Mouse (Mus musculus) gastrocnemius, adult 2 months (tissue): ENCODE measurements around the gene Mrpl53. TPM values are rescaled to one million over a fixed set of nuclear protein-coding genes. Genes with fewer than 3 reads are reported as not detected.
A peak's percentile ranks its signal among the peaks of the same experiment; 100 is the strongest.

Source experiments
- DNase-seq: peaks from one replicate; pipeline ENCODE4 v3.0.0; 2022
- H3K27ac ChIP-seq: fragments of 200-600 bp; 2 replicates; pipeline ENCODE4 v1.8.1; 2022; ENCODE audit warnings: mild to moderate bottlenecking
- H3K4me3 ChIP-seq: fragments of 200-600 bp; 2 replicates; pipeline ENCODE4 v1.8.1; 2022; ENCODE audit warnings: mild to moderate bottlenecking, moderate library complexity
- CTCF ChIP-seq: fragments of 200-600 bp; IDR thresholded peaks from 2 replicates; pipeline ENCODE4 v1.8.1; 2022; ENCODE audit warnings: antibody characterized with exemption, mild to moderate bottlenecking, moderate library complexity
- intact Hi-C: fragments of 180-260 bp; cut with DNase I; formaldehyde crosslinking; loops from one replicate; pipeline ENCODE4 v1.15.1; 2025
- total RNA-seq, 2 experiments: library from RNA; stranded (reverse); gene quantifications; 2 replicates each; pipeline ENCODE4 v1.2.3; 2021

Gene Mrpl53
- total RNA-seq, 2 experiments from 2014 or later: 94.7 to 121 TPM

DNA sequence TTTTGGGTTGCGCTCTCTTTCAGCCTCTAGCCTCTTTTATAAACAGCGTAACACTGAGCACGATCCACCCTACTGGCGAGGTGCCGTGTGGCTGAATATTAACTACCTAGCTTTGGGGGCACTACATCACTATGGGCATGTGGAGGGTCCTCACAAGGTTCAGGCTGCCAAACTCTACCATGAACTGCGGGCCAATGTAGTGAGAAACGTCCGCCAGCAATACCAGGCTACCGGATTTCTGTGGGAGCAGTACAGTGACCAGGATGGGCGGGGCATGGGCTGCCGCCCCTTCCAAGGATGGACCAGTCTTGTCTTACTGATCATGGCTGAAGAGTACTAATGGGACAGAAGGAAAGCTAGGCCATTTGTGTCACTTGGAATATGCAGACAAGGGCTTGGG lies 9.5 kb downstream of the Mrpl53 start:
- intact Hi-C loops: loop anchor here (2.0 kb wide), 1 partner anchor 38 kb away; the partner anchor contains the start of genes 1700003E16Rik and Wdr54
- Histone ChIP-seq H3K4me3 (no peak overlapping the region), H3K27ac (no peak overlapping the region)
- no peak for TF ChIP-seq CTCF
- DNase-seq: peak; percentile 14

DNA sequence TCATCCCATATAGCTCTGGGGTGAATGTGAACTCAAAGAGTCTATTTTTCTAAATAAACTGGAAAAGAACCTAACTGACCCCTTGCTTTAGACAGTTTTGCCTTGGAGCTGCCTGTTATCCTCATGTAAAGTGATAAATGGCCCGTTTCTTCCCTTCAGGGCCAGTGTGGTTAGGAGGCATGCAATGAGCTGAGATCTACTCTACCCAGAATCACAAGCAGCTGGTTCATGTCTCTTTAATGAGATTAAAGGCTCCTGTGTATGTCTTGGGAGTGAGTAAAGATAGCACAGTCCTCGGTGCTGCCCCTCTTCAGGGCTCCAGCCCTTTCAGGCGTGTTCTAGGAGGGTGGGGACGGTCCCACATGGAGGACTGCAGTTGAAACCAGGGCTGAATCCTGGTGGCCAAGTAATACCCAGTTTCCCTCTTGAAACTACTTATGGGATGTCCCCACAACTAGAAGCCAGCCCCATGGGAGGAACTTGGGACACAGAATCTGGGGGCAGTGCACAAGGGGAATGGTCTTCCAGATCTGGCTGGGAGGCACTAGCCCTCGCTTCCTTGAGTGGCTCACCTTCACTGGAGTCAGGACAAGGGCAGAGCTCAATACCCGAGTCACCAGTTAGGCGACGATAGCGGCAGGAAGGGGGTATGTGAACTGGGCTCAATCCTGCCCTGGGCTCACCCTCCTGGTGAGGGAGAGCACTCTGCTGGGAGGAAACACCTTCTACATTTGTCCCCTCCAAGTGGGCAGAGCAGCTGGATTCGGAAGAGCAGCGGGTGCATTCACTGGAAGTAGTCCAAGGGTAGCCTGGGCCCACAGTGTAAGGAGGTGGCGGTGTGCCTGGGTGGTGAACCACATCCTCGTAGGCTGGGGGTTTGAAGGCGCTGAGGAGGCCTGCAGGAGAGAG lies 10.2 kb downstream of the Mrpl53 start:
- Histone ChIP-seq H3K27ac (no peak overlapping the region), H3K4me3 (no peak overlapping the region)
- DNase-seq: peak; percentile 28
- intact Hi-C loops: loop anchor here (2.0 kb wide), 1 partner anchor 38 kb away; the partner anchor contains the start of genes 1700003E16Rik and Wdr54
- no peak for TF ChIP-seq CTCF

DNA sequence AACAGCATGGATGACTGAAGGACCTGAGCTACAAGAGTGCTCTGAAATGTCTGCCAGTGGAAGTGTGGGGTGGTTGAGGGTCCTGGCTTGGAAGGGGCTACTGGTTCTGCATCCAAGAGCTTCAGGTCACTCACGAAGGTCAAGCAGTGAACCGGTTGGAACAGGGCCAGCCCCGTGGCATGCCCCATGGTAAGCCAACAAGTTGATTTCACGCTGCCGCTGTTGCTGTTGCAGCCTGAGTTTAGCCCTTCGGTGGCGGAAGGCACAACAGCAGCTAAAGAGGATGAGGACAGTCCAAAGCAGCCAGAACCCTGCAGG lies 10.9 kb downstream of the Mrpl53 start:
- H3K4me3 ChIP-seq: no peak overlapping the region
- H3K27ac ChIP-seq: no peak overlapping the region
- no peak for DNase-seq
- intact Hi-C loops: loop anchor here (2.0 kb wide), 1 partner anchor 37 kb away; the partner anchor contains the start of genes 1700003E16Rik and Wdr54
- TF ChIP-seq CTCF: no peak

DNA sequence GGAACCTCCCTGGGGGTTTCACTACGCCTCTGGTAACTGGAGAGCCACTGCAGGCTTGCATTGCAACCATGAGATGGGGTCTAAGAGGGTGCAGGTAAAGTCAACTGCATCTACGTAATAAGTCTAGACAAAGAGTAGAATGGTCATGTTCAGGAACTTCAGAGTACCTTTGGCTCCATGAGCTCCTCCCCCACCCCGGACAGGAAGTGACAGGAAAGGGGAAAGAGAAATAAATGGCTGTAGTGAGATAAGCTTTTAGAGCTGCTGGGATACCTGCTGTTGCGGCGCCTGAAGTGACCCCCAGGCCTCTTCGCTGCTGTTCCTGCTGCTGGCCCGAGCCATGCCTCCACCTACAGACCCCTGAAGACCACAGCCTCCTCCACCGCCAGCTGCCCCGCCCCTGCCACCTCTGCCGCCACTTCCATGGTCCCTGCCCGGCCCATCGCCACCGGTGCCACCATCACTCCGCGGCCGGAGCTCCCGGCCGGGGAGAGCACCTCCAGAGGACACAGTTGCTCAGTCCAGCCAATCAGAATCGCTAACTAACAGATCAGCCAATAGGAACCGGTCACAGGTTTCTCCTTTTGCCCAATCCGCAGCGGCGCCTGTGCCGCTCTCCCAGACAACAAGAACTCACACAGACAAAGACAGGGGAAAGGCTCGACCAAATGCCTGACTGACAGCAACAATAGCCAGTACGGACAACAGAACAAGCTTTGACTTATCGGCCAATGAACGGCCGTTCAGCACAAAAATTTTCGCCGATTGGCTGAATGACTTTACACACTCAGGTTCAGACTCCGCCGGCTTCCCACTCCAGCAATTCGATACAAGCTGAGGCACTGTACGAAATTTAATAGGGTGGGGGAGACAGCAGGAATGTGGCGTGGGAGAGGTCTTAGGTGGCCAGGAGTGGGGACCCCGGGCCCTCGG lies 12.4 kb downstream of the Mrpl53 start, which contains the start of gene Wbp1:
Gene Wbp1 (minus strand): TSS at position 630 of the 933 bp plus-strand sequence.
- TF ChIP-seq CTCF: peak; percentile 12; the same call in 1 of the 2 replicates
- intact Hi-C loops: no loop called here
- Histone ChIP-seq H3K4me3 (peak within 1 kb of the TSS; percentile 89), H3K27ac (peak within 1 kb of the TSS; percentile 87)
- peak; percentile 94 for DNase-seq

DNA sequence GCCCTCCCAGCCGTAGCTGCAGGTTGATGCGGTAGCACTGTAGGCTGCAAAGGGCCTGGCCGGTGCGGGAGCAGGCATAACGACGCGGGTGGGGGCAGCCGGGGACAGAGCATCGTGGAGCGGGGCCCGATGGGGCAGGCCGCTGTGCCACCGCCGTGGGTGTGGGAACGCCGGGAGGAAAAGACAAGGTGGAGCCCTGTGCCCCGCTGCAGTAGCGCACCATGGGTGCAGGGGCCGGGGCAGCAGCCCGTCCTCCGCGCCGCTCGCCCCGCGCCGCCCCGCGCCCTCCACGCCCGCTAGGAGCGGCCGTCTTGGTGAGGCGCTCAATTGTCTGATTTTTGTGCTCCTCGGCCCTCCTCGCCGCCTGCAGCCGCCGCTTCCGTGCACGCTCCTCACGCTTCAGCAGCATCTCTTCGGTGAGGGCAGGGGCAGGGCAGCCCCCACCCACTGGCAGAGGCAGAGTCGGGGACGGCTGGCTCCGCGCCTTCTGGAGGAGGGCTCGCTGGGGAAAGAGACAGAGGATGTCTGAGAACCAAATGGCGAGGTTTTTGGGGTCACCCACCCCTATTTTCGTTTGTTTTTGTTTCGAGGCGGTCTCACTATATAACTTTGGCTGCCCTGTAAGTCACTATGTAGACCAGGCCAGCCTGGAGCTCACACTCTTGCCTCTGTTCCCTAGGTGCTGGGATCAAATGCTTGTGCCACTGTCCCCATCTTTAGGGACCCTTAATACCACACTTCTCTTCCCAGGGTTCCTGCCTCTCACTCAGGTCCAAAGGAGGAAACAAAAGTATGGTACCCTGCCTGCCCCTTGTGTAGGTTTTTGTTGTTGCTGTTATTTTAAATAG lies 13.2 kb downstream of the Mrpl53 start:
- TF ChIP-seq CTCF: no peak
- Histone ChIP-seq H3K27ac (peak overlapping the region; percentile 87), H3K4me3 (peak overlapping the region; percentile 89)
- DNase-seq: no peak
- intact Hi-C loops: no loop called here

DNA sequence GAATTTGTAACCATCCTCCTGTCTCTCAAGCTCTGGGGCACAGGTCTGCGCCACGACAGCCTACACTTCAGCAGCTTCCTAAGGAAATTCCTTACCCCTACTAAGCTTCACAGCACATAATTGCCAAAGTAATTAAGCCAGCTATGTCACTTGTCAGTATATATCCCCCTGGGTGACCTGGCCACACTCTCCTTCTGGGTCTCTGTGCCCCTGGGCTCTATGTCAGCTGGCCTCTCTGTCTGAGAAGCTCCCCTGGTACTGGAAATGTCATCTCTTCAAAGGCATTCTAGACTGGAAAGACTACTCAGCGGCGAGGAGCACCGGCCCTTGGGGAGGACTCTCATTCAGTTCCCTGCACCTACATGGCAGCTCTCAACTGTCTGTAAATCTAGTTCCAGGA lies 14.1 kb downstream of the Mrpl53 start:
- Histone ChIP-seq H3K27ac (no peak overlapping the region), H3K4me3 (no peak overlapping the region)
- intact Hi-C loops: no loop called here
- no peak for TF ChIP-seq CTCF
- DNase-seq: peak; percentile 12

DNA sequence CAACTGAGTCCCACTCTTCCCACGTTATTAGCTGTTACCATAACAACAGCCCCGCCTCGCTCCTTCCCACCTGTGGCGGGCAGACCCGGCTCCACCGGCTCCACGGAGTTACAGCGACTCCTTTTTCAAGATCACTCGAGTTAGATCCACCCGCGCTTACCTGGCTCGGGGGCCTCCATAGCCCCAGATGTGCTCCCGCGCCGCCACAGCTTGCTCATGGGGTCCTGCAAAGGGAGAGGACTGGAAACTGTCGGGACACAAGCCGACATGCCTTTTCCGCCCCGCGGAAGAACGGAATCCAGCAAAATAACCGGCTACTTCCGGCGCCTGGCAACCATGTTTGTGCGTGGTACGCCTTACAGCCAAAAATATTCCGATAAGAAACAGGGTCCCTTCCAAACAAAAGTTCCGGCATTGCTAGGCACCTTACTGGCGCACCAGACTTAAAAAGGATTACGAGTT lies 16.0 kb downstream of the Mrpl53 start:
- no peak for TF ChIP-seq CTCF
- H3K27ac ChIP-seq: peak overlapping the region; percentile 91

DNA sequence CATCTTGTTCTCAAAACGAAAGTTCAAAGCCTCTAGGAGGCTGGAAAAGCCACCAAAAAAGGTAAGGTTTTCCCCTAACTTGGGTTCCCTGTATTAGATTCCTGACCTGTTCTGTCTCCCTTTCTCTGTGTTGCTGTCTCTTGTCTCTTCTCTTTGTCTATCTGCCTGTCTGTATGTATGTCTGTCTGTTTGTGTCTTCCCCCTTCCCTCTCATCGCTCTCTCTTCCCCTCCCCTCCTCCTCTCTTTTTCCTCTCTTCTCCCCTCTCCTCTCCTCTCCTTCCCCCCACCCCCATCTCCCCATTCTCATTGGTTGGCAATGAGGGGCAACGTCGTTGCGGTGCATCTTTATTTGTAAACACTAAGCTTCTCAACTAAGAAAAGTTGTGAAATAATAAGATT lies 16.5 kb downstream of the Mrpl53 start, which contains the start of gene Ino80b:
Gene Ino80b (minus strand): TSS at position 101 of the 400 bp plus-strand sequence.
- TF ChIP-seq CTCF: no peak
- peak within 1 kb of the TSS; percentile 91 for H3K27ac ChIP-seq
- no peak for DNase-seq
- H3K4me3 ChIP-seq: peak within 1 kb of the TSS; percentile 84
- intact Hi-C loops: no loop called here

More for the DNA sequence above, 16.0 kb downstream of the Mrpl53 start:
- peak; percentile 93 for DNase-seq
- intact Hi-C loops: no loop called here
- H3K4me3 ChIP-seq: peak overlapping the region; percentile 84

DNA sequence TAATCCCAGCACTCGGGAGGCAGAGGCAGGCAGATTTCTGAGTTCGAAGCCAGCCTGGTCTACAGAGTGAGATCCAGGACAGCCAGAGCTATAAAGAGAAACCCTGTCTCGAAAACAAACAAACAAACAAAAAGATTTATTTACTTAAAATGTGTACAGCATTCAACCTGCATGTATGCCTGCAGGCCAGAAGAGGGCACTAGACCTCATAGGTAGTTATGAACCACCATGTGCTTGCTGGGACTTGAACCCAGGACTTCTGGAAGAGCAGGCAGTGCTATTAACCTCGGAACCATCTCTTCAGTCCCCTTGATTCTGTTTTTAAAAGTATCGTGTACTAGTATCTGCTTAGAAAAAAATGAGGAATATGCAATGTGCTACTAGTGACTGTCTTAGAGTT lies 18.6 kb downstream of the Mrpl53 start:
- Histone ChIP-seq H3K27ac (no peak overlapping the region), H3K4me3 (no peak overlapping the region)
- intact Hi-C loops: no loop called here
- peak; percentile 52 for TF ChIP-seq CTCF
- peak; percentile 2 for DNase-seq

DNA sequence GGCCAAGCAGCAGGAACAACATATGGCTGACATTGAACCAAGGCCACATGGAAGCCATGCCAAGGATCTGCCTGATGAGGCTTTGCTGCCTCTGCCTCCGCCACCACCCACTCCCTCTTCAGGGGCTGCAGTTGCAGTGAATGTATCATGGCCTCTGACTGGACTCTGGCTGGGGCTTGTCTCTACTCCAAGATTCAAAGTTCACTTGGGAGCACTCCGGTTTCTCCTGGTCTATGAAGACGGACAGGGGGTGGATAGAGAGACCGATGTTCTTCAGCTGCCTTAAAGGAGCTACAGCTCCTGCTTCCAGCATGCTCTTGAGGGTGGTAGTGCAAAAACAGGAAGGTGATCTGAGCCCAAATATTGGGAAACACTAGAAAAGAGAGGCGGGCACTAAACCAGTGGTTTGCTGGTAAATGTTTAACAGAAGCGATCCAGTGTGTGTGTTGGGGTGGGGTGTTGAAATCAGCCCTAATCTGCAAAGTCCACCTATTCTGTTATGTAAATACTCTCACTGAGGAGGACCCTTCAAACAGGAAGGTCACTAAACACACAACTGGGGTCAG lies 22.7 kb downstream of the Mrpl53 start:
- TF ChIP-seq CTCF: no peak
- intact Hi-C loops: no loop called here
- Histone ChIP-seq H3K27ac (peak overlapping the region; percentile 13; the same call in 1 of the 2 replicates), H3K4me3 (no peak overlapping the region)
- DNase-seq: peak; percentile 13
